In genomic region chr17:27821407-27822338, GRCm38 (mm10) we compare ENCODE assay signal across 8 mouse cellular contexts. TPM values are rescaled to one million over a fixed set of nuclear protein-coding genes. Genes with fewer than 3 reads are reported as not detected.
DNase-seq lines count a peak whose midpoint lies in the region; ATAC-seq and TF ChIP-seq lines count a peak whose summit lies in the region.

No protein-coding gene starts in this region.

- no peaks in the 10 kb centered on the region for H3K27me3 ChIP-seq in forebrain, postnatal 0 days (ENCODE audit: insufficient read depth, low read length)
- no peaks in the 10 kb centered on the region for H3K27me3 ChIP-seq in kidney, embryonic 16.5 days (ENCODE audit: insufficient read depth, low read length)

- peak overlapping the region; percentile 63 for H3K4me2 ChIP-seq in forebrain, postnatal 0 days (ENCODE audit: low read depth)
- H3K4me2 ChIP-seq in kidney, embryonic 16.5 days (replicated peaks; ENCODE audit: low read depth, low read length): peak overlapping the region; percentile 70

- peak overlapping the region; percentile 49 for H3K4me3 ChIP-seq in brown adipose tissue, adult 24 weeks (ENCODE audit: insufficient read depth, low read depth, low read length)
- H3K4me3 ChIP-seq in forebrain, postnatal 0 days (ENCODE audit: low read depth, low read length): 0 out of 2 replicates have a peak overlapping the region, but pooled peaks have one; percentile 95
- peak overlapping the region; percentile 89 for H3K4me3 ChIP-seq in kidney, embryonic 16.5 days (ENCODE audit: low read length)

- no peak for TF ChIP-seq CTCF in forebrain, postnatal 0 days (IDR thresholded peaks at IDR 0.05; ENCODE audit: low read depth)

- DNase-seq in left cerebral cortex, postnatal 14 days (ENCODE audit: low spot score in 2 of 2): peak; percentile 18 to 23
- no peak for DNase-seq in left cerebral cortex, postnatal 36 days (ENCODE audit: low spot score in 2 of 2)
- no peak for DNase-seq in forebrain, postnatal 0 days
- DNase-seq in thymus, postnatal 14 days: peak; percentile 43
- DNase-seq in urinary bladder, postnatal 25 days (ENCODE audit: low spot score): no peak

- intact Hi-C loops in left cerebral cortex, postnatal 14 days (cut with DNase I): loop anchor here (5.0 kb wide), 1 partner anchor 819 kb away; no protein-coding TSS in a partner anchor
- intact Hi-C loops in left cerebral cortex, postnatal 36 days (cut with DNase I): loop anchor here (5.0 kb wide), 1 partner anchor 184 kb away; the partner anchor contains the start of genes RPS10-NUDT3 and Rps10

- no peak for ATAC-seq in forebrain, postnatal 0 days
- ATAC-seq in kidney, embryonic 16.5 days (ENCODE audit: low FRiP score, low TSS enrichment): no peak
- ATAC-seq in megakaryocyte progenitor cell, adult 5-6 weeks (replicated peaks; ENCODE audit: poor library complexity): peak; percentile 33

- WGBS in forebrain, postnatal 0 days: 62% methylated on average over 9 of the region's 9 CpGs
- WGBS in kidney, embryonic 16.5 days: 57% methylated on average over 9 of the region's 9 CpGs

- H3K9me3 ChIP-seq in forebrain, postnatal 0 days (ENCODE audit: low read length): no peaks in the 10 kb centered on the region
- H3K9me3 ChIP-seq in kidney, embryonic 16.5 days (ENCODE audit: low read length): no peaks in the 10 kb centered on the region

- H3K4me1 ChIP-seq in brown adipose tissue, adult 24 weeks (ENCODE audit: control insufficient read depth, insufficient read depth, insufficient read length, low read length): peaks cover 21% of the 10 kb centered on the region
- peaks cover 21% of the 10 kb centered on the region for H3K4me1 ChIP-seq in forebrain, postnatal 0 days (ENCODE audit: insufficient read depth)
- H3K4me1 ChIP-seq in kidney, embryonic 16.5 days (ENCODE audit: insufficient read depth, low read length): peaks cover 32% of the 10 kb centered on the region

- H3K36me3 ChIP-seq in forebrain, postnatal 0 days (ENCODE audit: insufficient read depth): no peaks in the 10 kb centered on the region
- H3K36me3 ChIP-seq in kidney, embryonic 16.5 days (ENCODE audit: insufficient read depth, low read length): no peaks in the 10 kb centered on the region

- H3K9ac ChIP-seq in forebrain, postnatal 0 days: peak overlapping the region; percentile 83; the same call in 1 of the 2 replicates
- peak overlapping the region; percentile 90 for H3K9ac ChIP-seq in kidney, embryonic 16.5 days (replicated peaks; ENCODE audit: low read length)

- H3K27ac ChIP-seq in brown adipose tissue, adult 24 weeks (replicated peaks; ENCODE audit: low read depth, low read length): peak overlapping the region; percentile 92
- peak overlapping the region; percentile 80 for H3K27ac ChIP-seq in forebrain, postnatal 0 days (ENCODE audit: low read depth, low read length)
- peak overlapping the region; percentile 86 for H3K27ac ChIP-seq in kidney, embryonic 16.5 days (ENCODE audit: low read length)

RNA-seq across cellular contexts. Expression of gene D17Wsu92e, which starts 1.2 kb away (rescaled TPM):
- 100 to 1,000 TPM; 136 to 137 TPM for total RNA-seq in left cerebral cortex, postnatal 14 days (2021)
- total RNA-seq in left cerebral cortex, postnatal 36 days (2021): 100 to 1,000 TPM; 205 to 222 TPM
- 62.2 and 89.1 TPM in 2 replicates for polyA plus RNA-seq in brown adipose tissue, adult 24 weeks (2012; ENCODE audit: insufficient read depth, insufficient read length, missing spikeins)
- 63.6 and 70.5 TPM in 2 replicates for total RNA-seq in forebrain, postnatal 0 days (2014; rRNA removed)
- polyA plus RNA-seq in forebrain, postnatal 0 days (2015; fragmentation: Nextera tagmentation; extraction: Ambion mirVana): 8.6 and 9.4 TPM in 2 replicates
- polyA plus RNA-seq in kidney, embryonic 16.5 days (2015; fragmentation: Nextera tagmentation; extraction: Ambion mirVana): 18.8 and 19.4 TPM in 2 replicates
- total RNA-seq in megakaryocyte progenitor cell, adult 5-6 weeks (2015): 27.6 and 32.4 TPM in 2 replicates
- total RNA-seq in megakaryocyte progenitor cell, adult 5-6 weeks (2017): 46.4 and 57.5 TPM in 2 replicates

RNA-seq across cellular contexts. Expression of gene Snrpc, which starts 16.3 kb away (rescaled TPM):
- total RNA-seq in left cerebral cortex, postnatal 14 days (2021): 10 to 100 TPM; 66.0 to 71.1 TPM
- total RNA-seq in left cerebral cortex, postnatal 36 days (2021): 10 to 100 TPM; 49.7 to 53.0 TPM
- polyA plus RNA-seq in brown adipose tissue, adult 24 weeks (2012; ENCODE audit: insufficient read depth, insufficient read length, missing spikeins): 50.9 and 79.9 TPM in 2 replicates
- 137 and 204 TPM in 2 replicates for total RNA-seq in forebrain, postnatal 0 days (2014; rRNA removed)
- 259 and 297 TPM in 2 replicates for polyA plus RNA-seq in forebrain, postnatal 0 days (2015; fragmentation: Nextera tagmentation; extraction: Ambion mirVana)
- polyA plus RNA-seq in kidney, embryonic 16.5 days (2015; fragmentation: Nextera tagmentation; extraction: Ambion mirVana): 286 and 293 TPM in 2 replicates
- 147 and 154 TPM in 2 replicates for total RNA-seq in megakaryocyte progenitor cell, adult 5-6 weeks (2015)
- 128 and 132 TPM in 2 replicates for total RNA-seq in megakaryocyte progenitor cell, adult 5-6 weeks (2017)

RNA-seq across cellular contexts. Expression of gene Uhrf1bp1, which starts 34.6 kb away (rescaled TPM):
- total RNA-seq in left cerebral cortex, postnatal 14 days (2021): 10 to 100 TPM; 18.7 to 20.5 TPM
- 10 to 100 TPM; 15.7 to 24.8 TPM for total RNA-seq in left cerebral cortex, postnatal 36 days (2021)
- polyA plus RNA-seq in brown adipose tissue, adult 24 weeks (2012; ENCODE audit: insufficient read depth, insufficient read length, missing spikeins): 6.1 and 11.2 TPM in 2 replicates
- 9.8 and 13.6 TPM in 2 replicates for total RNA-seq in forebrain, postnatal 0 days (2014; rRNA removed)
- polyA plus RNA-seq in forebrain, postnatal 0 days (2015; fragmentation: Nextera tagmentation; extraction: Ambion mirVana): 2.1 and 2.6 TPM in 2 replicates
- polyA plus RNA-seq in kidney, embryonic 16.5 days (2015; fragmentation: Nextera tagmentation; extraction: Ambion mirVana): 7.5 and 7.7 TPM in 2 replicates
- total RNA-seq in megakaryocyte progenitor cell, adult 5-6 weeks (2015): 6.0 and 8.1 TPM in 2 replicates
- total RNA-seq in megakaryocyte progenitor cell, adult 5-6 weeks (2017): 8.4 and 9.3 TPM in 2 replicates

Comparison
In these comparisons a context has a peak if more than half of its experiments do, and no peak if none do; other contexts are left out.
1. DNase-seq: peak in left cerebral cortex, postnatal 14 days (2 of 2) and thymus, postnatal 14 days (single experiment); none in left cerebral cortex, postnatal 36 days (0 of 2), forebrain, postnatal 0 days (single experiment) and urinary bladder, postnatal 25 days (single experiment).
2. Peak in every context shown above with its lines, with median percentiles within 50 percentile points of each other: H3K27ac ChIP-seq and H3K4me3 ChIP-seq.